Comparison of ENCODE assay signal across 28 mouse cellular contexts in genomic region chr9:61664000-61664622, GRCm38 (mm10).
DNase-seq lines count a peak whose midpoint lies in the region; ATAC-seq and TF ChIP-seq lines count a peak whose summit lies in the region.
"Had no signal": no experiment of that assay in that cellular context is flagged by ENCODE, and none has a peak within 500 bp of the region (broad histone marks: within the 10 kb centered on the region; RNA-seq: fewer than 3 reads in every experiment).

No protein-coding gene starts in this region.

- H3K4me1 ChIP-seq in lung, postnatal 0 days (ENCODE audit: insufficient read depth, low read depth, low read length) = no peaks in the 10 kb centered on the region
- H3K4me1 ChIP-seq: forebrain, embryonic 15.5 days; hindbrain, embryonic 15.5 days; neural tube, embryonic 15.5 days had no signal

- TF ChIP-seq CTCF in lung, postnatal 0 days (IDR thresholded peaks at IDR 0.05) = no peak

- H3K4me2 ChIP-seq in lung, postnatal 0 days (replicated peaks; ENCODE audit: low read depth, low read length) = no peak overlapping the region
- H3K4me2 ChIP-seq: embryonic facial prominence, embryonic 12.5 days; forebrain, embryonic 15.5 days; heart, embryonic 13.5 days; hindbrain, embryonic 15.5 days; midbrain, embryonic 11.5 days; neural tube, embryonic 15.5 days had no signal

- H3K27ac ChIP-seq in lung, postnatal 0 days (ENCODE audit: low read length) = no peak overlapping the region
- H3K27ac ChIP-seq: embryonic facial prominence, embryonic 12.5 days; forebrain, embryonic 15.5 days; gastrocnemius, adult 2 months; heart, embryonic 13.5 days; hindbrain, embryonic 15.5 days; kidney, postnatal 0 days; neural tube, embryonic 15.5 days; stomach, postnatal 0 days had no signal

- no peak overlapping the region for H3K9ac ChIP-seq in lung, postnatal 0 days (replicated peaks; ENCODE audit: low read depth)
- H3K9ac ChIP-seq: embryonic facial prominence, embryonic 12.5 days; forebrain, embryonic 15.5 days; heart, embryonic 13.5 days; hindbrain, embryonic 15.5 days; neural tube, embryonic 15.5 days had no signal

- H3K27me3 ChIP-seq in lung, postnatal 0 days (replicated peaks; ENCODE audit: insufficient read depth, low read length) = no peaks in the 10 kb centered on the region
- H3K27me3 ChIP-seq: embryonic facial prominence, embryonic 12.5 days; forebrain, embryonic 15.5 days; hindbrain, embryonic 15.5 days had no signal

- no peak for TF ChIP-seq EP300 in lung, postnatal 0 days (IDR thresholded peaks at IDR 0.05)

- no peak for DNase-seq in lung, postnatal 0 days (ENCODE audit: low spot score)
- DNase-seq in lung, postnatal 4 days = no peak
- peak; percentile 78 for DNase-seq in Muller cell, postnatal 12 days (ENCODE audit: inconsistent ontology term)
- peak; percentile 68 for DNase-seq in naive thymus-derived CD4-positive, alpha-beta T cell, adult 2 months (ENCODE audit: low read depth)
- DNase-seq in kidney, postnatal 4 days = no peak
- no peak for DNase-seq in spleen, postnatal 4 days (ENCODE audit: low spot score in 2 of 2)
- DNase-seq: adrenal gland, adult 2 months; B cell, adult 2 months; cerebellum, adult 9-11 months; gastrocnemius, adult 2 months; heart, adult 11 months; heart, postnatal 4 days; left cerebral cortex, postnatal 4 days; liver; lung, postnatal 14 days had no signal

- WGBS in lung, postnatal 0 days = 77% methylated on average over 10 of the region's 10 CpGs

- no peaks in the 10 kb centered on the region for H3K36me3 ChIP-seq in lung, postnatal 0 days (ENCODE audit: insufficient read depth, low read length)
- H3K36me3 ChIP-seq: embryonic facial prominence, embryonic 12.5 days; forebrain, embryonic 15.5 days; G1E; heart, embryonic 13.5 days; hindbrain, embryonic 15.5 days; neural tube, embryonic 15.5 days had no signal

- no peak overlapping the region for H3K4me3 ChIP-seq in lung, postnatal 0 days (ENCODE audit: low read depth, low read length)
- H3K4me3 ChIP-seq: embryonic facial prominence, embryonic 12.5 days; erythroblast, embryonic 14.5 days; forebrain, embryonic 15.5 days; gastrocnemius, adult 2 months; heart, embryonic 13.5 days; hindbrain, embryonic 15.5 days; neural tube, embryonic 15.5 days had no signal

- 0 out of 2 replicates have a peak, but pooled peaks have one; percentile 12 for ATAC-seq in lung, postnatal 0 days
- peak; percentile 29; the same call in 1 of the 2 replicates for ATAC-seq in granulocyte monocyte progenitor cell, adult 5-6 weeks (replicated peaks; ENCODE audit: poor library complexity, severe bottlenecking)
- no peak for ATAC-seq in cerebellum, adult (ENCODE audit: insufficient number of reproducible peaks, low FRiP score, low TSS enrichment)
- ATAC-seq: forebrain, embryonic 15.5 days; intestine, postnatal 0 days had no signal

- no peaks in the 10 kb centered on the region for H3K9me3 ChIP-seq in lung, postnatal 0 days (ENCODE audit: low read length)
- H3K9me3 ChIP-seq: embryonic facial prominence, embryonic 12.5 days; forebrain, embryonic 15.5 days; G1E; heart, embryonic 13.5 days; hindbrain, embryonic 15.5 days; neural tube, embryonic 15.5 days had no signal

Comparison
In these comparisons a context has a peak if more than half of its experiments do, and no peak if none do; other contexts are left out.
1. DNase-seq: peak in Muller cell, postnatal 12 days (single experiment) and naive thymus-derived CD4-positive, alpha-beta T cell, adult 2 months (single experiment); none in lung, postnatal 0 days (single experiment), lung, postnatal 4 days (0 of 2), kidney, postnatal 4 days (0 of 2) and spleen, postnatal 4 days (0 of 2).